Mouse (Mus musculus) erythroblast, embryonic 14.5 days (primary cell): ENCODE measurements around the gene Hist2h2ab. TPM values are rescaled to one million over a fixed set of nuclear protein-coding genes. Genes with fewer than 3 reads are reported as not detected.
"Not testable (repeated sequence)": the region's sequence is repeated elsewhere in the genome, so short reads cannot be mapped to it uniquely, and the experiment has no call there.

ENCODE experiments used
- H3K27me3 ChIP-seq: 2 replicates; pipeline ENCODE4 v1.6.1; 2012; ENCODE audit warnings: inconsistent platforms; ENCODE audit not compliant: control insufficient read depth
- H3K36me3 ChIP-seq: 2 replicates; pipeline ENCODE4 v1.6.1; 2012; ENCODE audit warnings: mild to moderate bottlenecking, inconsistent platforms; ENCODE audit not compliant: control insufficient read depth
- H3K4me1 ChIP-seq: 2 replicates; pipeline ENCODE4 v1.6.1; 2012; ENCODE audit warnings: inconsistent platforms; ENCODE audit not compliant: control insufficient read depth
- H3K4me3 ChIP-seq: replicated peaks from 2 replicates; pipeline ENCODE3; 2012; ENCODE audit warnings: moderate library complexity, mild to moderate bottlenecking, inconsistent platforms
- H3K9me3 ChIP-seq: 2 replicates; pipeline ENCODE4 v1.6.1; 2012; ENCODE audit warnings: low read length, inconsistent platforms, mixed read lengths; ENCODE audit not compliant: control insufficient read depth
- GATA1 ChIP-seq: IDR thresholded peaks from 2 replicates; pipeline ENCODE4 v1.6.1; 2012; ENCODE audit warnings: low read length, inconsistent platforms, mixed read lengths
- TAL1 ChIP-seq: IDR thresholded peaks from 3 replicates; pipeline ENCODE4 v1.6.1; 2012; ENCODE audit warnings: low read length, inconsistent platforms, mixed read lengths
- polyA plus RNA-seq: library from polyadenylated mRNA; stranded (reverse); fragments of >175 nt; gene quantifications from 2 replicates; pipeline ENCODE4 v1.2.3, GENCODE M21; 2012

Gene Hist2h2ab
- polyA plus RNA-seq, 1 experiment, result 0.39 TPM

GRCm38 (mm10) chr3:96243921-96244572 is 24.4 kb downstream of the Hist2h2ab start:
- Histone ChIP-seq H3K4me1 (peaks cover 54% of the 10 kb centered on the region), H3K9me3 (no peaks in the 10 kb centered on the region), H3K36me3 (peaks cover 18% of the 10 kb centered on the region), H3K4me3 (peak overlapping the region; percentile 74), H3K27me3 (no peaks in the 10 kb centered on the region)
- no peak for TF ChIP-seq GATA1
- no peak for TF ChIP-seq TAL1

DNA sequence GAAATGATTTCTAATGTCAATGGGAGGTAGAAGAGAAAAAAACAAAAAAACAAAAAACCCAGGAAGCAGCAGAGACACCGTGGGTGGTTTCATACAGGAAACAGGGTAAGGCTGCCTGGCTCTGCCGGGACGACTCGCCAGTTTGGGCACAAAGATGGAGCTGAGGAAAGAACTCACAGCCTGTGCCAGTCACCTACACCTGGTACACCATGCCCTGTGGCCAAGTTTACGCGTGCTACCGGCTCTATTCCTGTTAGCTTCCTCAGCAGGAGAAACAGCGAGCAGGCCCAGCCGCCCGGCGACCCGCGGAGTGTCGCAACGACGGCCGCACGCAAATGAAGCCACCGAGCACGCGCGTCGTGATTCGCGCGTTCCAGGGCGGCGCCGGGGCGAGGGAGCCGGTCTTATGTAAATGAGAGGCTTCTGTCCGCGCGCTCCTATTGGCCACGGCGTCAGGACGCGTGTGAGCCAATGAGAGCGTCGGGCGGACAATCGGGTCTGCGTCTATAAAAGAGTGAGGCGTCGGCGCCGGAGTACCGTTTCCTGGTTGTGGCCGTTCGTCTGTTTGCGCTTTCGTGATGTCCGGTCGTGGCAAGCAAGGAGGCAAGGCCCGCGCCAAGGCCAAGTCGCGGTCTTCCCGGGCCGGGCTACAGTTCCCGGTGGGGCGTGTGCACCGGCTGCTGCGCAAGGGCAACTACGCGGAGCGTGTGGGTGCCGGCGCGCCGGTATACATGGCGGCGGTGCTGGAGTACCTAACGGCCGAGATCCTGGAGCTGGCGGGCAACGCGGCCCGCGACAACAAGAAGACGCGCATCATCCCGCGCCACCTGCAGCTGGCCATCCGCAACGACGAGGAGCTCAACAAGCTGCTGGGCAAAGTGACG is 25.6 kb downstream of the Hist2h2ab start, which contains the start of gene Hist2h2aa1:
Hist2h2aa1 (plus strand) TSS at position 495 of the 884 bp plus-strand sequence.
- H3K9me3 ChIP-seq, H3K27me3 ChIP-seq: not testable (repeated sequence)
- H3K4me1 ChIP-seq, result peaks cover 66% of the 10 kb centered on the region
- H3K36me3 ChIP-seq, result peaks cover 22% of the 10 kb centered on the region
- peak within 1 kb of the TSS; percentile 74 for H3K4me3 ChIP-seq

GRCm38 (mm10) chr3:96246018-96246417 is 26.4 kb downstream of the Hist2h2ab start:
- not testable (repeated sequence) for H3K9me3 ChIP-seq, H3K27me3 ChIP-seq
- H3K36me3 ChIP-seq, result peaks cover 22% of the 10 kb centered on the region
- peak overlapping the region; percentile 49 for H3K4me3 ChIP-seq
- peaks cover 67% of the 10 kb centered on the region for H3K4me1 ChIP-seq

- Histone ChIP-seq H3K36me3 (peaks cover 20% of the 10 kb centered on the region), H3K4me3 (peak within 1 kb of the TSS; percentile 76), H3K4me1 (peaks cover 66% of the 10 kb centered on the region)
- not testable (repeated sequence) for H3K9me3 ChIP-seq, H3K27me3 ChIP-seq
Measured at GRCm38 (mm10) chr3:96246427-96246856, 26.8 kb downstream of the Hist2h2ab start, which contains the start of gene Hist2h3c1. Hist2h3c1 (plus strand) TSS chr3:96246685.

- Histone ChIP-seq H3K4me3 (peak overlapping the region; percentile 76), H3K9me3 (no peaks in the 10 kb centered on the region), H3K4me1 (peaks cover 60% of the 10 kb centered on the region), H3K27me3 (no peaks in the 10 kb centered on the region), H3K36me3 (peaks cover 11% of the 10 kb centered on the region)
- TF ChIP-seq TAL1, result no peak
- no peak for TF ChIP-seq GATA1
Measured at GRCm38 (mm10) chr3:96247356-96248140, 27.9 kb downstream of the Hist2h2ab start.

DNA sequence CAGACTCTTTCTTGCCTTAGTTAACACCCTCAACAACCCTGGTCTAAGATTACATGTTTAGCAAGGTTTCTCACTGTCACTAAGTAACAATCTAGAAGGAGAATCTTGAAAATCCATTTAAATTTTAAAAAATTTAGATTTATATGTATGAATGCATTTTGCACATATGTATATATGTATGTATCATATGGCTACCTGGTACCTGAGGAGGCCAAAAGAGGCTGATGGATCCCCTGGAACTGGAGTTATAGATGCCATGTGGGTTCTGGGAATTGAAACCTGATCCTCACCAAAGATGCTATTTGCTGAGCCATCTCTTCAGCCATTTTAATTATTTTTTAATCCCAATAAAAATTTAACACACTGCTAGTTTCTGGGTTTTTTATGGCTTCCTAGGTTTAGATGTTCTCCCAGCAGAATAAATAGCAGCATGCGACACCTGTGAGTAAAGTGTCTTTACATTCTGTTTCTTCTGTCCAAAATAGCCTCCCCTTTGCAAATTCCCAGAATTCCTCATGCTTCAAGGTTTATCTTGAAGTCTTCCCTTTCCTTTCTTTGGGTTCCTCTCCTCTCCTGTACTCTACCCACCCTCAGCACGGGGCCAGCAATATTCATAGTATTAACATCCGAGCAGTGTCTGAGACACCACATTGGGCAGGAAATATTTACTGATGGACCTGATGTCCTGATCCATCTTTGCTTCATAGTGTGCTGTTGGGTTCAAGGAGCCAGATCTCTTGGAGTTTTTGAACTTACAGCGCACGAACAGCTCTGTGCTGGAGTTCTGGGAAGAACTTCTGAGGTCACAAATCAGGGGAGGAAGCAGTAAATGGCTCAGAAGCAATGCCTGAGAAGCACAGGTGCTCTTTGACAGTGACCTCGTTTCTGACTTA is 28.7 kb downstream of the Hist2h2ab start:
- Histone ChIP-seq H3K9me3 (no peaks in the 10 kb centered on the region), H3K4me3 (peak overlapping the region; percentile 76), H3K4me1 (peaks cover 59% of the 10 kb centered on the region), H3K27me3 (no peaks in the 10 kb centered on the region), H3K36me3 (peaks cover 11% of the 10 kb centered on the region)
- TF ChIP-seq GATA1 (peak; percentile 64), TAL1 (no peak)

DNA sequence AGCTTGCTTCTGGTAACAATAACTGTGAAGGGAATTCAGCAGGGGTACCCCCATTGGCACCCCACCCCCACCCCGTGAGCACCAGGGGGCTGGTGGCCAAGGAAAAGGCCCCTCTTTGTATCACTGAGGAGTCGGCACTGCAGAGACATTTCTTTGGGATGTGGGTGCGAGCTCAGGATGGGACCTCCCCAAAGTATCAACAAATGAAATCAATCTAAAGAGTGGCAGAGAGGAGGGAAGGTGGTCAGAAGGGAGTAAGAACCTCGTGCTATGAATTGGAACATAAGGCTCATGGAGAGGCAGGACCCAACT is 29.3 kb downstream of the Hist2h2ab start:
- H3K27me3 ChIP-seq, result no peaks in the 10 kb centered on the region
- H3K36me3 ChIP-seq, result peaks cover 8% of the 10 kb centered on the region
- H3K4me1 ChIP-seq, result peaks cover 59% of the 10 kb centered on the region
- TF ChIP-seq GATA1 (no peak), TAL1 (no peak)
- no peaks in the 10 kb centered on the region for H3K9me3 ChIP-seq
- peak overlapping the region; percentile 76 for H3K4me3 ChIP-seq

DNA sequence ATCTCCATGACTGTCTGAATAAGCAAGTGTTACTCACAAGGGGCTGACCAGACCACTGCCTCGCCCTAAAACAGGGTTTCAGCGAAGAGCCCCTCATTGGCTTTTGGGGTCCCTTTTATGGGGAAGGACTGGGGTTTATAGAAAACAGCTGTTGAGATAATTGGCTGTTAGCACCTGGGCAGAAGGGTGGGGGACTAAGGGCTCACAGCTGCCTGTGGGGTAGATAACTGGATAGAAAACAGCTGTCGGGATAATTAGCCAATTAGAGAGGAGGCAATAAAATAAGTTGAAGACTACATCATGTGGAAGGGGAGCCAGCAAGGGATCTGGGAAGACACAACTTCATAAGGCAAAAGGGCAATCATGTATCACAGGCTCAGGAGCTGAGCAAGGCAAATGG is 31.2 kb downstream of the Hist2h2ab start:
- peak overlapping the region; percentile 38 for H3K4me3 ChIP-seq
- no peaks in the 10 kb centered on the region for H3K27me3 ChIP-seq
- H3K4me1 ChIP-seq, result peaks cover 65% of the 10 kb centered on the region
- H3K36me3 ChIP-seq, result peaks cover 4% of the 10 kb centered on the region
- H3K9me3 ChIP-seq, result no peaks in the 10 kb centered on the region
- TF ChIP-seq TAL1 (peak; percentile 28; the same call in 1 of the 3 replicates), GATA1 (no peak)

- no peak for TF ChIP-seq TAL1
- no peak for TF ChIP-seq GATA1
- no peaks in the 10 kb centered on the region for H3K27me3 ChIP-seq
- H3K4me3 ChIP-seq, result no peak overlapping the region
- H3K9me3 ChIP-seq, result no peaks in the 10 kb centered on the region
- peaks cover 72% of the 10 kb centered on the region for H3K4me1 ChIP-seq
- H3K36me3 ChIP-seq, result peaks cover 4% of the 10 kb centered on the region
Measured at GRCm38 (mm10) chr3:96251787-96252186, 32.1 kb downstream of the Hist2h2ab start.
